Mouse (Mus musculus) brain, embryonic 14.5 days (tissue): ENCODE results near the gene Sstr5. TPM values are rescaled to one million over a fixed set of nuclear protein-coding genes. Genes with fewer than 3 reads are reported as not detected.

Experiments used
- DNase-seq: peaks from one replicate; pipeline ENCODE4 v3.0.0-alpha.2; 2011; ENCODE audit warnings: low read depth
- CTCF ChIP-seq: fragments of 200-500 bp; IDR thresholded peaks from 2 replicates; pipeline ENCODE4 v1.5.1; 2012; ENCODE audit warnings: inconsistent platforms, mild to moderate bottlenecking, moderate library complexity, borderline replicate concordance; ENCODE audit not compliant: insufficient read depth, insufficient read length; ENCODE audit errors: extremely low read depth
- POLR2A ChIP-seq: fragments of 200-500 bp; IDR thresholded peaks from 2 replicates; pipeline ENCODE4 v1.6.1; 2012; ENCODE audit warnings: mild to moderate bottlenecking, inconsistent platforms, borderline replicate concordance; ENCODE audit not compliant: poor library complexity, insufficient read depth, insufficient read length, severe bottlenecking; ENCODE audit errors: extremely low read depth
- polyA plus RNA-seq: library from polyadenylated mRNA; depleted of rRNA; stranded (reverse); fragments of >200 nt; gene quantifications from 2 replicates; pipeline ENCODE4 v1.2.3, GENCODE M21; 2012

Sstr5 gene
- polyA plus RNA-seq, 1 experiment, result 0.22 TPM

DNA sequence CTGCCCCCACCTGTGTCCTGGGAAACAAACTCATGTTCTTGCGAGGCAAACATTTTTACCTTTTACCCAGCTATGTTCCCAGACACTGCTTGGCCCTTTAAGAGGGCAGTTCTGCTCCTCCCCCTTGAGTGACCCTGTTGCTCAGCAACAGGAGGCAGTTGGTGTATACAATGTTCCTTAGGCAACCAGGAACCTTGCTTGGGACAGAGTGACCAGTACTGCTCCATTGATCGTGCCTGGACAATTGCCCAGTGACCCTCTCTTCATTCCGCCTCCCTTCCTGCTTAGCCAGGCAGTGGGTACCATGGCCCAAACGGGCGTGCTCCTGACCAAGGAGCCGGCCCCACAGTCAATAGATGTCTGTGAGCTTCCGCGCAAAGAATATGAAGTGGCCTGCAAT lies 25.7 kb downstream of the Sstr5 start:
- no peak for TF ChIP-seq POLR2A
- TF ChIP-seq CTCF, result no peak
- DNase-seq, result peak; percentile 41

- DNase-seq, result peak; percentile 84
- peak; percentile 85; the same call in 1 of the 2 replicates for TF ChIP-seq CTCF
- no peak for TF ChIP-seq POLR2A
These were observed 27.3 kb downstream of the Sstr5 start for GRCm38 (mm10) chr17:25469798-25470197.

- TF ChIP-seq POLR2A, result no peak
- TF ChIP-seq CTCF, result no peak
- DNase-seq, result no peak
These were observed 28.8 kb downstream of the Sstr5 start for GRCm38 (mm10) chr17:25468301-25468700.

GRCm38 (mm10) chr17:25467781-25468180 lies 29.3 kb downstream of the Sstr5 start:
- no peak for DNase-seq
- TF ChIP-seq POLR2A (no peak), CTCF (no peak)

DNA sequence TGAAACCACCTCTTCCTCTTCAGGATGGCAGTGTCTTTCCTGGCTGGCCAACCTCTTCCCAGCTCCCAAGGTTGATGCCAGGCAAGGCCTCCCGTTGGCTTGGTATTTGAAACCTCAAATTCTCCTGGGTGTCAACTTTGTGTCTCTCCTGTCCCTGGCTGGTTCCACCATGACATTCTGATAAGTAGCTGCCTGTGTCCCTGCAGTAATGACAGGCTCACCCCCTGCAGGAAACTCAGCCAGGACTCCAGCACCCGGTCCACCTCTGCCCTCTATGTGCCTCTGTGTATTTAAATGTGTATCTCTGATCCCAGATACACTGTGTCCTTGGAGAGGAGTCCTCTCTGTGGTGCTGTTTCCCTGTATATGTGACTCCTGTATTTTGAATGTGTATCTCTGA lies 30.8 kb downstream of the Sstr5 start:
- TF ChIP-seq POLR2A (no peak), CTCF (no peak)
- DNase-seq, result no peak

DNA sequence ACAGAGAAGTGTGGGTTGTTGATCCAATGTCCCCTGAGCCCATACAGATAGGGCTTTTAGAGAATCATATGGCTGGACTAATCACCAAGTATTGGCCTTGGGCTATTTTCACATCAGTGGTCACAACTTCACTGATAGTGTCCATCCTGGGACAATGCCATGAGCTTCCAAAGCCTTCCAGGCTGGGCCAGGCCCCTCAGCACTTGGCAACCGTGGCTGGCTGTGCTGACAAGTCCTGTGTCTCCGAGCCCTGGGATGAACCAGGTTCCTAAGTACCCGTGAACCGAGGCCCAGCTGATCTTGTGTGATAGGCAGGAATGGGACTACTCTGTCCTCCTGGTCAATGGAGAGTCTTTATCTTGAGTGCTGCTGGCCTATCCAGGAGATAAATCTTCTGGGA lies 33.0 kb downstream of the Sstr5 start:
- DNase-seq, result no peak
- no peak for TF ChIP-seq POLR2A

DNA sequence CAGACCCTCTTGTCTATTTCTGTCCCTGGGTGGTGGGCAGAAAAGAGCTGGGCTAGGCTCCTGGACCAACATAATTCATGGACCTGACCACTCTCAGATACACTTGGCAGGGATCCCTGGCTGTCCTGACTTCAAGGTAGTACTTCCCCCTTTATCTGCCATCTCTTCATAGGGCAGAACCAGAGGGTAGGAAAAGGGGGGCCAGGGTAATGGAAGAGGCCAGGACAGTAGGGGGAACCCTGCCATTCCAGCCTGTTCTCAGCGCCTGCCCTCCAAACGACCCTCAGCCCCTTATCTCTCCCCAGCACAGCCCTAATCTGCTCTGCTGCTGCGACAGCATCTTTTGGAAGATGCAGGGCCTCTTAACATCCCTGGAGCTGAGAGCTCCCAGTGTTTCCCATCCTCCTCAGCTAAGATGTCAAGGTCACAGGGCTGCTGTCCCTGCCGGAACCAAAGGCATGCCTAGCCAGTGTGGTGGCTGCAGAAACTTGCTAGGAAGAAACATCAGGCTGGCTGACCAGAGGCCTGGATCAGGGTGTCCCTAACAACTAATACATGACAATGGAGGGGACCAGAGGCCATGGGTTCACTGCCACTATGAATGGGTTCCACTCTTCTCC lies 33.7 kb downstream of the Sstr5 start:
- TF ChIP-seq POLR2A (no peak), CTCF (no peak)
- DNase-seq, result no peak

- peak; percentile 91 for DNase-seq
- TF ChIP-seq POLR2A (no peak), CTCF (no peak)
These were observed 34.7 kb downstream of the Sstr5 start for GRCm38 (mm10) chr17:25462236-25462875.

DNA sequence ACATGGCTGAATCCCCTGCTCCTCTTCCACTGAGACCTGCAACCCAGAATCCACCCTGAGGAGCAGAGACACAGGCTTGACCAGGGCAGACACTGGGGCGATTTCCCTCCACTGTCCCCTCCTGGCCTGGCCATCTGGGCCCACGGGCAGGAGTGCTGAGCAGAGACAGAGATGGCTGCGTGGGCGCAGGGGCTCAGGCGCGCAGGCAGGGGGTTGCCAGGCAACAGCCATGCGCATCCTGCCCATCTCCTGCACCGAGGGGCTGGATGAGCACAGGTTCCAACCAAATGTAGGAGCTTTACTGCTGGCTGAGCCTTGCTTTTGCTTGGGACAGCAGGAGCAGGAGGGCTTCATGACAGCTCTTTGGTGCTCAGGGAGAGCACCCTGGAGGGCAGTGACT lies 40.5 kb downstream of the Sstr5 start:
- DNase-seq, result peak; percentile 45
- TF ChIP-seq POLR2A, result no peak
- no peak for TF ChIP-seq CTCF

GRCm38 (mm10) chr17:25454272-25454671 lies 42.8 kb downstream of the Sstr5 start, which contains the start of gene Tekt4:
Gene Tekt4, plus strand, starts transcription at chr17:25454615.
- DNase-seq, result no peak
- TF ChIP-seq POLR2A, result no peak
- TF ChIP-seq CTCF, result no peak

DNA sequence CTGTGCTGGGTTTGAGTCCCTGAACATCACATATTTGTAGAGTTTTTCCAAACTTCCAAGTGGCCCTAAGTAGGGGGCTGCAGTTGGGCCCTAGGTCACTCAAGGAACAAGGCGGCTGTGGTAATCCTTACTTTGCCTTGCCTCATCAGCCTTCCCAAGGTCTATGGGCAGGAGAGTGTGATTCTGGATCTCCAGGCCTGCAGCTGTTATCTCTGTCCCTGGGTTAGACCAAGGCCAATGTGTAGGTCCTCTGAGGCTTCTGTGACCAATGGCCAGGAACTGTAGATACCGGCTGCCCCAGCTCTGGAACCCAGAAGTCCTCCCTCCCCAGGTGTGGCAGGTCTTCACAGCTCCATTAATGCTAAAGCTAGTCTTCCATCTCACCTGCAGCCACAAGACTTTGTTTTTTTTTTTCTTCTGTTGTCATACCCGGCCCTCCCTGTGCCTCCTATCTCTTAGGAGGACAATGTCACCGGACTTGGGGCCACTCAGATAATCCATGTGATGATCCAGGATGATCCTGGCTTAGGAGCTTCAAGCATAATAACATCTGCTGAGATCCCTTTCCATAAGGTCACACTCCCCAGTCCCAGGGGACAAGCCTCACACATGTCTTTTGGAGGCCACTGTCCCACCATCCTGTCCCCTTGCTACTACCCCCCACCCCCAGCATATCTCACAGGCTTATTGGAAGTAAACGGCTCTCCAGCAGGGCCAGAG lies 44.7 kb downstream of the Sstr5 start:
- TF ChIP-seq POLR2A (no peak), CTCF (no peak)
- no peak for DNase-seq

- no peak for TF ChIP-seq POLR2A
- TF ChIP-seq CTCF, result no peak
- DNase-seq, result no peak
These were observed 46.8 kb downstream of the Sstr5 start for GRCm38 (mm10) chr17:25450329-25450728.

- no peak for DNase-seq
- TF ChIP-seq CTCF (no peak), POLR2A (no peak)
These were observed 49.2 kb downstream of the Sstr5 start for GRCm38 (mm10) chr17:25447865-25448264.
